Mouse (Mus musculus): ENCODE measurements around the gene Abr.

The Abr gene

DNA sequence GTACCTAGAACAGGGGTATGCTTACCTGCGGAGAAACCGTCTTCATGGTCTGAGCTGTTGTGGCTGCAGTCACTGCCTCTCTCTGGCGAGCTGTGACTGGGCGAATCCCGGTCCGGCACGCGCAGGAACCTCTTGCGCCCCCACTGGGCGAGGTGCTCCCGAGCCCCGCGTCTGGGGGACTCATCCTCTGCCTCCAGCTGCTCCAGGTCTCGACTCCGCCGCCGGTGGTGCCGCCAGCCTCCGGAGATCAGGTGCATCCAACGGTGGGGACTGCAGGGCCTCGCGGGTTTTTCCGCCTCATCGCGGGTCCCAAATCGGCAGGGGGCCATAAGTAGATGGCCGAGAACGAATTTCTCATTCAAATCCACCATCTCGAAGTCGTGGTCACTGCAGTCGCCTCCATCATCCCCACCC lies at the start of gene Abr:
Gene Abr, minus strand, starts transcription at position 163 of the 414 bp plus-strand sequence.
- peak; percentile 55 for DNase-seq

GRCm38 (mm10) chr11:76667807-76668206 lies 45.7 kb upstream of the Abr start:
- DNase-seq, result no peak

DNA sequence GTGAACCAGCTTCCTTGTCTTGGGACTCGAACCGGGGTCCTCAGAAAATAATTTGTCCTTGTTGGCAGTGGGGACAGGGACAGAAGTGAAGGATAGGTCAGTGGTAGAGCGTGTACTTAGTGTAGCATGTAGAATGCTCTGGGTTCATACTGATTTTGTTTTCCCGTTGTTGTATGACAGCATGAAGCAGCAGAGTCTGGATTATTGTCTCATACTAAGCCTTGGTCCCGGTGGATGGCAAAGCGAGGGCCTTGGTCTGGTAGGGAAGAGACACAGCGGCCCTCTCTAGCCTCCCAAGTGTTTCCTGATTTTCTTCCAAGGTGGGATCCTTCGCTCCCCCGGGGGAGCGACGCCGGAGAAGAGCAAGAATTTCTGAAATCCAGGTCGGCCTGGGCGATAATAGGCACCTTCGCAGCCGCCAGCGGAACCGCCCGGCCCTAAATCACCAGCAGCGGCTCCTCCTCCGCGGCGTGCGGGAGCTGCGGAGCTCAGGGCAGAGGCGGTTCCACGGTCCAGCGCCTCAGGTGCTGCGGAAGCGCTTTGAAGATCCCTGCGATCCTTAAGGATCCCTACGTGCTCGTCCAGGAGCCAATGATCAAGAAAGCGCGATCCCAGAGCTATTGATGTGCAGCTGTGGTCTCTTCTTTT lies 44.0 kb upstream of the Abr start:
- DNase-seq, result no peak

GRCm38 (mm10) chr11:76661790-76662468 lies 39.8 kb upstream of the Abr start:
- no peak for DNase-seq

GRCm38 (mm10) chr11:76659138-76659930 lies 37.2 kb upstream of the Abr start:
- DNase-seq, result no peak

DNA sequence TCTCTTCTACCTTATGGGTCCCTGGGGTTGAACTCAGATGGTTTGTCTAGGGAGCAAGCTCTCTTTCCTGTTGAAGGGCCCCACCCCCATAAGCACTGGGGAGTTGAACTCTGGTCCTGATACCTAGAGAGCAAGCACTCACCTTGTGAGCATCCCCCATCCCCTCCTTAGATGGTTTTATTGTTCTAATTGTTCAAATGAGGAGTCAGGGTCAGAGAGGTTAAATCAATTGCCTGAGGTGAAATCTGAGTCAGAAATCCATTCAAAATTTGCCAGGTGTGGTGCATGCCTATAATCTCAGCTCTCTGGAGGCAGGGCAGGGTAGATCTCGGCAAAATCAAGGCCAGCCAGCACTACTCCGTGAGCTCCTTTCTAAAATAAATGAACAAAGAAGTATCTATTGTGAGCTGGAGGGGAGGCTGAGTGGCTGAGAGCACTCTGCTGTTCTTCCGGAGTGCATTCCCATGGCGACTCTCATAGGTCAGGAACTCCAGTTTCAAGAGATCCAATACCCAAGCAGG lies 35.4 kb upstream of the Abr start:
- DNase-seq, result no peak

GRCm38 (mm10) chr11:76655106-76655505 lies 33.0 kb upstream of the Abr start:
- DNase-seq, result peak; percentile 65

DNA sequence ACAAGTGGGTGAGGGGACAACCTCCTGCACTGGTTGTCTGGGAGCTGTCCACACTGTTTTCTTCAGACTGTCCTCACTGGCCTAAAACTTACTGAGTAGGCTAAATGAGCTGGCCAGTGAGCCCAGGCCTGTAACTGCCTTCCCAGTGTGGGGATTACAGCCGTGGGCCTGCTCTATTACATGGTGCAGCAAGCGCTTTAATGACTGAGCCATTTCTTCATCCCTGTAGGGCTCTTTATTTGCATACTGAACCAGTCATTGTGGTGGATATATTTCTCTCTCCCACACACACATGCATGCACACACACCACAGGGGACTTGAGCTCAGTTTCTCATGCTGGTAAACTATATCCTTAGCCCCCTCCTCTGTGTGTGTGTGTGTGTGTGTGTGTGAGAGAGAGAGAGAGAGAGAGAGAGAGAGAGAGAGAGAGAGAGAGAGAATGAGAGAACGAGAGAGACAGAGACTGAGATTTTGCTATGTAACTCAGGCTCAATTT lies 30.8 kb upstream of the Abr start:
- no peak for DNase-seq

- no peak for DNase-seq
Measured at GRCm38 (mm10) chr11:76650862-76651560, 28.9 kb upstream of the Abr start.

- peak; percentile 84 for DNase-seq
Measured at GRCm38 (mm10) chr11:76647500-76647899, 25.4 kb upstream of the Abr start.

DNA sequence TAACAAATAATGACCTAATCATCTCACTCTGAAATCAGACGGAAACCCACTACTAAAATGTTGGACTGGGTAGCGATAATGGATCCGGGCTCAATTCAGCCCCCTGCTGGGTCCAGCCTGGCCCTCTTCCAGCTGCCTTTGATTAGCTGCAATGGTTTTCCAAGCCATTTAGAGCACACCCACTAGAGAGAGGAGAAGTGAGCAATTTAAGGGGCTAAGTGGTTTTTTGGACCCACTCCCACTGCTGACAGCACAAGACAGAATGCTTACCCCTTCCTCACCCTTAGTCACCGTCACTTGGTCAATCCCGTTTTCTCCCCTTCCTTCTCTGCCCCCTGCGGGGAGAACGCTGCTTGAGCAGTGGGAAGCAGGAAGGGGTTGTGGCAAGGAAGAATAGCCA lies 24.9 kb upstream of the Abr start:
- no peak for DNase-seq

- peak; percentile 93 for DNase-seq
Measured at GRCm38 (mm10) chr11:76645955-76646354, 23.8 kb upstream of the Abr start.

DNA sequence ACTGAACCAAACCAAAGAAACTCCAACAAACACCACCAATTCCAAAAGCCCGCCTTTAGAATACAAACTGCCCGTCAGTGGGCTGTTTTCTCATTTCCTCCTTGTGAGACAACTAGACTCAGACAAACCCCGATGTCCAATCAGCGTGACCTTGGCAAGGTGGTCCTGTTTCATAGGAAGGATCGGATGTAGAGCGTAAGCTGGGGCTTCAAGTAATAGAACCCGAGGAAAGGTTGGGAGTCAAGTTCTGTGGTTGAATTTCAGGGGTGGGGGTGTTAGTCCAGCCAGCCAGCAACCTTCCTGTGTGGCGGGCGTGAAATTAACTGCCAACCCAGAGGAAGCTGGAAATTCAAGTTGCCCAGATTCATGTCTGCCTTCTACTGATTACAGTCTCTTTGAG lies 22.9 kb upstream of the Abr start:
- DNase-seq, result no peak

GRCm38 (mm10) chr11:76644257-76644656 lies 22.1 kb upstream of the Abr start:
- no peak for DNase-seq

GRCm38 (mm10) chr11:76640231-76640630 lies 18.1 kb upstream of the Abr start:
- DNase-seq, result no peak

GRCm38 (mm10) chr11:76639269-76639985 lies 17.3 kb upstream of the Abr start:
- DNase-seq, result no peak

DNA sequence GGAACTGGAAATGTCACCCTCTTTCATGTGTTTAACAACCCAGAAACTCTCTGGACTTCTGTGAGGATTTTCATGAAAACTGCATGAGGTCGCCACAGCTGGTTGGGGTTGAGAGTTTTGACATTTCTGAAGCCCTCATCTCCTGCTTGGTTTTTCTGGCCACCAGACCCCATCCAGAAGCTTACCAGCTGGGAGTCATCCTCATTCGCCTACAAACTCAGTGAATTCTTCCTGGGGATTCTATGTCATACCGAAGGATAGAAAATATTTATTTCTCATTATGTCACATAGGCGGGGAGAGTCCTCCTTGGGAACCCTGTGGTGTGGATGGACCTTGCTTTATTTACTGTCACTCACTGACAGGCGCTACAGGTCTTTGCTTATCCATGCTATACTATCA lies 8.4 kb upstream of the Abr start:
- peak; percentile 45 for DNase-seq

DNA sequence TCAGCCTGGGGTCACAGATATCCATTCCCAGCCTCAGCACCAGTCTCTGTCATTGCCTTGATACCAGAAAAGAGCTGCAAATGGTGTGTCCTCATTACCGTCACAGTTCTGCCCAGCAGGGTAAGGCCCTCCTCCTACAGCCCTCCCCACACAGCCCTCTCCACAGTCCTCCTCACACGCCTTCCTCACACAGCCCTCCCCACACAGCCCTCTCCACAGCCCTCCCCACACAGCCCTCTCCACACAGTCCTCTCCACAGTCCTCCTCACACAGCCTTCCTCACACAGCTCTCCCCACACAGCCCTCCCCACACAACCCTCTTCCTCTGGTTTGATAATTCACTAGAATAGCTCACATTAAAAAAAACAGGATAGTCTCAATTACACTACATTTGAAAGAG lies 7.9 kb upstream of the Abr start:
- no peak for DNase-seq

- DNase-seq, result no peak
Measured at GRCm38 (mm10) chr11:76628613-76629012, 6.5 kb upstream of the Abr start.

GRCm38 (mm10) chr11:76624881-76625280 lies 2.8 kb upstream of the Abr start:
- DNase-seq, result no peak

DNA sequence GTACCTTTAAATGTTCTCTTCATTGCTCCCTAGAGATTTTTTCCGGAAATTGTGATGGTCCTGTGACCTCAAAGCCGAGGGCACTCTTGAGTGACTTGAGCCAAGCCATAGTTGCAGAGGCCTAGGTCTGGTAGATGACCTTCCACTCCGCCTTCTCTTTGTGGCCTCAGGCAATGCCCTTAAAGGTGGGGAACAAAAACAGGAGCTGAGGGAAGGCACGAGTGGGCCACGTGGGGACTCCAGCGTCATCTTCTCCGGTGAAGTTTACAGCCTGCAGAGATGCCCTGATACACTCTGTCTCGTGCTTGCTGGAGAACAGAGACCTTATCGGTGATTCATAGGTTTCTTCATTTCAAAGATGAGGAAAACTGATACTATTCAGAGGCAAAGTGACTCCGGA lies 2.0 kb upstream of the Abr start:
- DNase-seq, result no peak
